Mouse (Mus musculus) spleen, adult 2 months (tissue): Measurements from ENCODE around the gene Tsga10ip.
"Not testable (repeated sequence)": the region's sequence is repeated elsewhere in the genome, so short reads cannot be mapped to it uniquely, and the experiment has no call there.

Source experiments
- CTCF ChIP-seq: fragments of 200-500 bp; IDR thresholded peaks from 2 replicates; pipeline ENCODE4 v1.5.1; 2011; ENCODE audit warnings: mild to moderate bottlenecking, inconsistent platforms; ENCODE audit not compliant: insufficient read depth, insufficient read length, insufficient replicate concordance; ENCODE audit errors: extremely low read depth
- POLR2A ChIP-seq: fragments of 200-500 bp; IDR thresholded peaks from 2 replicates; pipeline ENCODE4 v1.6.1; 2011; ENCODE audit warnings: low read depth, low read length, inconsistent platforms

DNA sequence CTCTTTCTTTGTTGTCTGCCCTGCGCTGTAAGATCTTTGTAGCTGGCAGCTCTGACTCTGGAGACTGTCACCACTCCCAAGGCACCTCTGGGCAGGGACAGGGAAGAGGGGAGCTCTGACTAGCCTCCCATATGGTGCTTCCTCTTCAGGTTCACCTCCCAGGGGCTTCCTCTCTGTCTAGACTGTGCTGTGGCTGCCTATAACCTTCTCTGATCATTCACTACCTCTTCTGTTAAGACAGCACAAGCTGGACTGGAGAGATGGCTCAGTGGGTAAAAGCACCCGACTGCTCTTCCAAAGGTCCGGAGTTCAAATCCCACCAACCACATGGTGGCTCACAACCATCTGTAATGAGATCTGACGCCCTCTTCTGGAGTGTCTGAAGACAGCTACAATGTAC is 1.3 kb downstream of the Tsga10ip start:
- not testable (repeated sequence) for TF ChIP-seq CTCF, POLR2A
